Mouse (Mus musculus): ENCODE data around the gene Hk1. TPM values are rescaled to one million over a fixed set of nuclear protein-coding genes. Genes with fewer than 3 reads are reported as not detected.

The Hk1 gene
- total and polyA plus RNA-seq, 3 experiments: 192 to 740 (median 441) TPM

GRCm38 (mm10) chr10:62308896-62309491 lies 70.7 kb downstream of the Hk1 start:
- Histone ChIP-seq H3K27ac (ENCODE audit: control insufficient read depth, low read depth, low read length) (no peak overlapping the region), H3K79me2 (ENCODE audit: control insufficient read depth, insufficient read depth, low read length, poor library complexity) (peaks cover 38% of the 10 kb centered on the region), H3K9ac (ENCODE audit: control insufficient read depth, low read depth, low read length, poor library complexity, severe bottlenecking) (no peak overlapping the region), H3K36me3 (ENCODE audit: control insufficient read depth in 1 of 2, insufficient read depth in 2 of 2, low read length in 2 of 2) (peaks cover 27 to 48% of the 10 kb centered on the region in 2 experiments), H3K9me3 (replicated peaks; ENCODE audit: insufficient read depth, low read length) (no peaks in the 10 kb centered on the region), H3K27me3 (ENCODE audit: control insufficient read depth in 1 of 2, insufficient read depth in 2 of 2, low read length in 2 of 2) (no peaks in the 10 kb centered on the region), H3K4me1 (ENCODE audit: control insufficient read depth in 1 of 2, insufficient read depth in 2 of 2, low read length in 2 of 2) (peaks cover 19 to 24% of the 10 kb centered on the region in 2 experiments), H3K4me3 (ENCODE audit: control insufficient read depth in 1 of 2, insufficient read depth in 1 of 2, low read depth in 2 of 2, low read length in 2 of 2) (no peak overlapping the region)
- TF ChIP-seq NRF1 (IDR thresholded peaks at IDR 0.05; ENCODE audit: insufficient read depth, low read depth, low read length, poor library complexity, severe bottlenecking) (no peak), KAT2A (conservative IDR thresholded peaks at IDR 0.05; ENCODE audit: low read depth, low read length) (no peak), POLR2AphosphoS5 (IDR thresholded peaks at IDR 0.05; ENCODE audit: borderline replicate concordance, low read depth, low read length) (no peak), ELF1 (IDR thresholded peaks at IDR 0.05; ENCODE audit: low read depth, low read length) (no peak), SMC3 (IDR thresholded peaks at IDR 0.05; ENCODE audit: low read depth, low read length) (no peak), TAL1 (IDR thresholded peaks at IDR 0.05; ENCODE audit: low read length) (no peak), MEF2A (IDR thresholded peaks at IDR 0.05; ENCODE audit: extremely low read depth, insufficient replicate concordance, low read depth, low read length, poor library complexity, severe bottlenecking) (no peak), CTCF (IDR thresholded peaks at IDR 0.05 in 2 of 3, conservative IDR thresholded peaks at IDR 0.05 in 1 of 3; ENCODE audit: control insufficient read depth in 1 of 3, insufficient read depth in 1 of 3, low read depth in 2 of 3, low read length in 3 of 3, poor library complexity in 1 of 3, severe bottlenecking in 1 of 3) (no peak), ETS1 (IDR thresholded peaks at IDR 0.05; ENCODE audit: low read depth, low read length) (no peak), SIN3A (IDR thresholded peaks at IDR 0.05; ENCODE audit: low read length) (no peak), ZMIZ1 (IDR thresholded peaks at IDR 0.05; ENCODE audit: low read depth, low read length) (no peak), MAZ (IDR thresholded peaks at IDR 0.05; ENCODE audit: low read depth, low read length) (no peak), MXI1 (IDR thresholded peaks at IDR 0.05; ENCODE audit: low read depth, low read length) (no peak)
- DNase-seq (ENCODE audit: low read depth, low spot score): no peak

- Histone ChIP-seq H3K9me3 (replicated peaks; ENCODE audit: insufficient read depth, low read length) (no peaks in the 10 kb centered on the region), H3K27ac (ENCODE audit: control insufficient read depth, low read depth, low read length) (no peak overlapping the region), H3K79me2 (ENCODE audit: control insufficient read depth, insufficient read depth, low read length, poor library complexity) (peaks cover 34% of the 10 kb centered on the region), H3K4me3 (ENCODE audit: control insufficient read depth in 1 of 2, insufficient read depth in 1 of 2, low read depth in 2 of 2, low read length in 2 of 2) (no peak overlapping the region), H3K9ac (ENCODE audit: control insufficient read depth, low read depth, low read length, poor library complexity, severe bottlenecking) (no peak overlapping the region), H3K4me1 (ENCODE audit: control insufficient read depth in 1 of 2, insufficient read depth in 2 of 2, low read length in 2 of 2) (peaks cover 3 to 7% of the 10 kb centered on the region in 2 experiments; a peak in 3 of 4 replicates), H3K27me3 (ENCODE audit: control insufficient read depth in 1 of 2, insufficient read depth in 2 of 2, low read length in 2 of 2) (no peaks in the 10 kb centered on the region), H3K36me3 (ENCODE audit: control insufficient read depth in 1 of 2, insufficient read depth in 2 of 2, low read length in 2 of 2) (peaks cover 7 to 54% of the 10 kb centered on the region in 2 experiments)
- TF ChIP-seq GABPA (IDR thresholded peaks at IDR 0.05; ENCODE audit: low read depth, low read length): no peak
- no peak for TF ChIP-seq CHD2 (IDR thresholded peaks at IDR 0.05; ENCODE audit: low read length)
- no peak for TF ChIP-seq ETS1 (IDR thresholded peaks at IDR 0.05; ENCODE audit: low read depth, low read length)
- no peak for TF ChIP-seq MAZ (IDR thresholded peaks at IDR 0.05; ENCODE audit: low read depth, low read length)
- TF ChIP-seq MAFK (IDR thresholded peaks at IDR 0.05; ENCODE audit: borderline replicate concordance, low read depth, low read length): no peak
- no peak for DNase-seq (ENCODE audit: low read depth, low spot score)
Measured at GRCm38 (mm10) chr10:62306483-62306882, 73.2 kb downstream of the Hk1 start.
